Mouse (Mus musculus) lung, postnatal 36 days (tissue): ENCODE results near the gene Prlr.
A peak's percentile ranks its signal among the peaks of the same experiment; 100 is the strongest.

Experiments
- DNase-seq: peaks from one replicate; pipeline ENCODE4 v3.0.0; 2022; ENCODE audit warnings: mixed read lengths

The Prlr gene

GRCm38 (mm10) chr15:10236812-10237211, 59.8 kb downstream of the Prlr start:
- no peak for DNase-seq

GRCm38 (mm10) chr15:10238454-10238853, 61.4 kb downstream of the Prlr start:
- DNase-seq: no peak

- DNase-seq: no peak
These were observed 63.3 kb downstream of the Prlr start for GRCm38 (mm10) chr15:10240228-10240795.

- no peak for DNase-seq
These were observed 65.2 kb downstream of the Prlr start for GRCm38 (mm10) chr15:10242250-10242649.

GRCm38 (mm10) chr15:10249285-10249684, 72.2 kb downstream of the Prlr start:
- DNase-seq: no peak

GRCm38 (mm10) chr15:10250784-10251183, 73.7 kb downstream of the Prlr start:
- DNase-seq: no peak

GRCm38 (mm10) chr15:10252526-10252925, 75.5 kb downstream of the Prlr start:
- no peak for DNase-seq

GRCm38 (mm10) chr15:10262219-10262618, 85.2 kb downstream of the Prlr start:
- DNase-seq: peak; percentile 7

GRCm38 (mm10) chr15:10262641-10263040, 85.6 kb downstream of the Prlr start:
- no peak for DNase-seq

- no peak for DNase-seq
These were observed 86.4 kb downstream of the Prlr start for GRCm38 (mm10) chr15:10263420-10263819.

- DNase-seq: no peak
These were observed 87.8 kb downstream of the Prlr start for GRCm38 (mm10) chr15:10264885-10265284.

GRCm38 (mm10) chr15:10267251-10267650, 90.2 kb downstream of the Prlr start:
- no peak for DNase-seq

- DNase-seq: no peak
These were observed 99.3 kb downstream of the Prlr start for GRCm38 (mm10) chr15:10276386-10276785.

- DNase-seq: no peak
These were observed 100.4 kb downstream of the Prlr start for GRCm38 (mm10) chr15:10277461-10277860.

GRCm38 (mm10) chr15:10281546-10281945, 104.5 kb downstream of the Prlr start:
- peak; percentile 72 for DNase-seq

- DNase-seq: no peak
These were observed 106.6 kb downstream of the Prlr start for GRCm38 (mm10) chr15:10283661-10284060.

- DNase-seq: no peak
These were observed 119.5 kb downstream of the Prlr start for GRCm38 (mm10) chr15:10296570-10296969.

GRCm38 (mm10) chr15:10298058-10298457, 121.0 kb downstream of the Prlr start:
- no peak for DNase-seq

- no peak for DNase-seq
These were observed 122.4 kb downstream of the Prlr start for GRCm38 (mm10) chr15:10299467-10299866.

GRCm38 (mm10) chr15:10306461-10306860, 129.4 kb downstream of the Prlr start:
- no peak for DNase-seq

GRCm38 (mm10) chr15:10311826-10312225, 134.8 kb downstream of the Prlr start:
- no peak for DNase-seq

- DNase-seq: peak; percentile 73
These were observed 136.8 kb downstream of the Prlr start for GRCm38 (mm10) chr15:10313522-10314455.

- DNase-seq: no peak
These were observed 148.0 kb downstream of the Prlr start, which contains the start of gene Gm21973 for GRCm38 (mm10) chr15:10325080-10325479. Gene Gm21973 (plus strand): TSS chr15:10325380.

- DNase-seq: no peak
These were observed 153.6 kb downstream of the Prlr start for GRCm38 (mm10) chr15:10330626-10331025.
